Mouse (Mus musculus): ENCODE measurements at regions not wholly inside any gene's neighbourhood (a gene's known extent, or its start where the extent isn't known, plus 50 kb on each side); places are given as distances from the start of the nearest gene placed in this dataset.

GRCm38 (mm10) chr7:115192482-115192881 is 449.0 kb downstream of the Insc start:
- no peak for DNase-seq (ENCODE audit: low read depth)

GRCm38 (mm10) chr7:115192992-115193761 is 449.7 kb downstream of the Insc start:
- no peak for DNase-seq (ENCODE audit: low read depth)

DNA sequence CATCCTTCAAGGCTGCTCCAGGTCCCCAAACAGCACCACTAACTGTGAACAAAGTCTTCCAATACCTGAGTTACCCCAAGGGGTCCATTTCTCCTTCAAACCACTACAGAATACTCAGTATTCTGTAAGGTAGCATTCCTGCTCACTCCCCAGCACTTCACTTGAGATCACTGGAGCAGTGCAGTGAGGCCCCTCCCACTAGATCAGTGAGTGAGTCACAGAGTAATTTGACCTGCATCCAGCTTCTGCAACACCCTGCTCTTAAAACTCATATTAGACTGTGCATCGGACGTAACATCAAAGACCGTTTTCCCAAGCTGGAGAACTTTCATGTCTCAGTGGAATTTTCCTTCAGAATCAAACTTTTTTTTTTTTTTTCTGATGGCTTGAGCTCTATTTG is 461.4 kb downstream of the Insc start:
- DNase-seq (ENCODE audit: low read depth): peak; percentile 37

- no peak for DNase-seq (ENCODE audit: low read depth)
Measured at GRCm38 (mm10) chr7:115206479-115207134, 463.1 kb downstream of the Insc start.

GRCm38 (mm10) chr7:115208781-115209180 is 465.3 kb downstream of the Insc start:
- no peak for DNase-seq (ENCODE audit: low read depth)

- no peak for DNase-seq (ENCODE audit: low read depth)
Measured at GRCm38 (mm10) chr7:115210012-115210411, 466.5 kb downstream of the Insc start.

GRCm38 (mm10) chr7:115216838-115217237 is 473.3 kb downstream of the Insc start:
- peak; percentile 81 for DNase-seq (ENCODE audit: low read depth)

GRCm38 (mm10) chr7:115217255-115217654 is 473.8 kb downstream of the Insc start:
- no peak for DNase-seq (ENCODE audit: low read depth)

GRCm38 (mm10) chr7:115217712-115218111 is 474.2 kb downstream of the Insc start:
- DNase-seq (ENCODE audit: low read depth): no peak

- DNase-seq (ENCODE audit: low read depth): no peak
Measured at GRCm38 (mm10) chr7:115218596-115219180, 475.2 kb downstream of the Insc start.

DNA sequence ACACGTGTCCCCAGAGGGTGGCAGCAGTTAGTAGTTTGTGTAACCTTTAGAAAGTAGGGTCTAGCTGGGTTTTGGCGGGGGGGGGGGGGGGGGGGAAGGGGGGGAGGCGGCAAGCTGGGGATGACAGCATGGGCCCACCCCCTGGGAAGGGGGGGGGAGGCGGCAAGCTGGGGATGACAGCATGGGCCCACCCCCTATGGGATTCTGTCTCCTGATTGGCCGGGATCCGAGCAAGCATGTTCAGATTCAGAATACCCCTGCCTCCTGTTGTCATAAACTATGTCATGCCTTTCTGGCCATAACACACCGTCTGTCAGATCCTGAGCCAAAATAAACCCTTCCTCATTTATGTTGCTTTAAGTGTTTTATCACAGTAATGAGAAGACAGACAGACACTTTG is 479.1 kb downstream of the Insc start:
- no peak for DNase-seq (ENCODE audit: low read depth)

DNA sequence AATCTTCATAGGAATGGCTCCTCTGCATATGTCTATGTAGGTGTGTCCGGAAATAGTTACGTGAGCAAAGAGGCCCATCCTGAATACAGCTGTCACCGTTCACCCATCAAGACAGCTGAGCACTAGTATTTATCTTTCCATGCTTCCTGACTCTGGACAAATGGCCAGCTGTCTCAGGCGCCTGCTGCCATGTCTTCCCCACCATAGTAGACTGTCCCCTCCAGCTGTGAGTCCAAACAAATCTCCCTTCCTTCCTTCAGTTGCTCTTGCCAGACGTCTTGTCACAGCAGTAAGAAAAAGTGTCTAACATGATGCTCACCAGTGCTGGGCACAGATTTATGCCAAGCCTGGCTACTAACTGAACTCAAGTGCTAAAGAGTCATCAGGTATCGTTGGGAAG is 487.0 kb downstream of the Insc start:
- DNase-seq (ENCODE audit: low read depth): no peak

GRCm38 (mm10) chr7:115233850-115234436 is 490.4 kb downstream of the Insc start:
- DNase-seq (ENCODE audit: low read depth): no peak

DNA sequence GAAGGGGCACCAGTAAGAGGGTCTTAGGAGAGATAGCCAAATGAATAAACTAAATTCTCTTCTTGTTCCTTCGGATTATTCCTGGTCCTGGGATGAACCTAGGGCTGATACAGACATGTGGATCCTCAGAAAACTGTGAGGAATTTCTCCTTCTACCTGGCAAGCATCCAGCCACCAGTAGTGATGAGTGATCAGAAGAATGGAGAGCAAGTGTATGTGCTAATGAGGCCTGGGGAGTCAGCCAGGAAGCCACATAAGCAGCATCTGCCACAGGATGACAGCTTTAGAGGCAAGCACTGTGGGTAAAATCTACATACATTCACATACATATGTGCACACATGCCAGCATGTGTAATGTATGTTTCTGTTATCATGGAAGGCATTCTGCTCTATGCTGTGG is 493.6 kb downstream of the Insc start:
- no peak for DNase-seq (ENCODE audit: low read depth)

DNA sequence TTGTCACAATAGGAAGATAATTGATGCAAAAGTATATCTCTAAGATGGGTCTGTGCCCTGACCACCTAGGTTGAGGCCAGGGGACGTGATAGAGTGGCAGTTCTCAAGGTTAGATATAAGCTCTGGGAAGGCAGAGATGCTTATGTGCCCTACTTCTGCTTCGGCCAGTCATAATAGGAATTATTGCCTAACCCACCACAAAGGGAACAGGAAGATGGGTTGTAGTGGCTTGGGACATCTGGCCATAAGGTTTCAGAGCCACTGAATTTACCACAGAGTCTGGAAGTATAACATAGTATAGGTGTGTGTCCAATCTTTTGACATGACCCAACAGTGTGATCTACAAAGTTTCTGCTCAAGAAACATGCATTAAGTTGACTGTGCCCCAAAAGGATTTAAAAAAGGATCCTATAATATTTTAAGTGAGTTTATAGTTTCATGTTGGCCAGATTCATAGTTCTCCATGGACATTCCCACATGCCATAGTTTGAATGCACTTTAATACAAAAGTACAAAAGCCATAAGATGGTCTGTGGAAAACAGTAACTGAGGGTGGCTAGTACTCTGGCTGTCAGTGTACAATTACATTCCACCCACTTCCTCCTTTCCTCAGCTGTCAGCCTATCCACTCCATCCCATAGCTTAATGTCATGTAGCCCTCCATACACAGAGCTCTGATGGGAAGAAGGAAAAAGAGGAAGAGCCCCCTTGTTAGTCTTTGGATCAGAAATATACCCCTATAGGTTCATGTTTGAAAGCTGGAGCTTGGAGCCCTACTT is 508.3 kb downstream of the Insc start:
- no peak for DNase-seq (ENCODE audit: low read depth)

DNA sequence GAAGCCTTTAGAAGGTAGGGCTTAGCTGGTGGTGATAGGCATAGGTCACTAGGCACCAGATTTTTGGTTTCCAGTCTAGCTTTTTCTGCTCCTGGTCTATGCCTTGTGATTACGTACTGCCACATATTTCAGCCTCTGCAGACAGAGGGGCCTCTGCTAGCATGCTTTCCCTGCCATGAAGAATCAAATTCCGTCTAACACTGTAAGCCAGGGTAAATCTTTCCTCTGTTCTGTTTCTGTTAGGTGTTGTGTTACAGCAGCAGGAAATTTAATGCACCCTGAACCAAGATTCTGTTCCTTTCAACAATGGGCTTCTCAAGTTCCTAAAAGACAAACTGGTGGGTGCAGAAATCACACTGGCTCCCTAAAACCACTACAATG is 508.9 kb downstream of the Insc start:
- DNase-seq (ENCODE audit: low read depth): no peak

- DNase-seq (ENCODE audit: low read depth): peak; percentile 43
Measured at GRCm38 (mm10) chr7:115258626-115259025, 515.1 kb downstream of the Insc start.

- DNase-seq (ENCODE audit: low read depth): no peak
Measured at GRCm38 (mm10) chr7:115263082-115263481, 519.6 kb downstream of the Insc start.

DNA sequence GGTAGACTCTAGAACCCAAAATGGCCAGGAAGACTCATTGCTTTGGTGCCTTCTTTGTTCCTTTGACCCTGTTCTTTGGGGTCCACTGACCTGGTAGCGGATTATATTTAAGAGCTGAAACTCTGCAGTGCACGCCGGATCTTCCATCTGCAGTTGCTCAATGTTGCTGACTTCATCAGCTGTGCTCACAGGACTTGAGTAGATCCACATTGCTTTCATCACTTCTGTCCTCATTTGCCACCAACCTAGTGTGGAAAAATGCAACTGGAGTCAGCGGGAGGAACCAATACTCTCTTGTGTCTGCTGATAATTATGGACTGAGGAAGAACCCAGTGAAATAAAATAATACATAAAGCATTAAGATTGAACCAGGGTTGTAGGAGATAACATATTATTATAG is 522.6 kb downstream of the Insc start:
- DNase-seq (ENCODE audit: low read depth): no peak

DNA sequence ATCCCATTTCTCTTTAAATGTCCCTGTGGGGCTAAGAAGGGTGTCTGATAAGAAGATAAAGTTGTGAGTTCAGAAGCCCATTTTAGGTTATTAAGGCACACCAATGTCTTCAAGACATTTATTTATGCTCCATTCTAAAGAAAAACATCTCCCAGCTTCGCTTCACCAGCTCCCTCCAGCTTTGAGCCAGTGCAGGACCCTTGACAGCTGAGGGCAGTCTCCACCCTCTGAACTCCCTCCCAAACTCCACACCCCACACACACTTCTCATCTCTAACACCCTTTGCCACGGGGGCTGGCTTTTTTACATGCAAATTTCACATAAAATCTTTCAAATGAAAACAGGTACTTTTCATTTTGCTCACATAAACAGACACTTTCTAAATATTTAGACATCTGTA is 527.3 kb downstream of the Insc start:
- DNase-seq (ENCODE audit: low read depth): no peak

DNA sequence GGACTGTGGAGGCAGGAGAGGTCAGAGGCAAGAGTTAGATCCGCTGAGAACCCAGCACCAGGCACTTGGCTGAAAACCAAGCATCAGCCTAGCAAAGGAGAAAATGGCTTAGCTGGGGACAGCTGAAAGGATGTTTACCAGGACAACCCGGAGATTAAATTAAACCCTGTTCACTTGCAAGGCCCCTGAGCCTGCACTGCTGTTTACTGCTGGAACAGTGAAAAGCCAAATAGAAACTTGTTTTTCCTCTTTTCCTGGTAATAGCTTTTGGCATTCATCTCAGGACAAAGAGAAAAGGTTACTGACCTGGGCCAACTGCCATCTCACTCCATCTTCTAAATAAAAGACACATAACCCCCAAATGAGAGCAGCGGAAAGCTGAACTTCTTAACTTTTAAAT is 531.3 kb downstream of the Insc start:
- no peak for DNase-seq (ENCODE audit: low read depth)

- DNase-seq (ENCODE audit: low read depth): no peak
Measured at GRCm38 (mm10) chr7:115290801-115291417, 547.4 kb downstream of the Insc start.

Data from fibroblast of lung, adult 2 months (primary cell).